Mouse (Mus musculus): ENCODE measurements at regions not wholly inside any gene's neighbourhood (a gene's known extent, or its start where the extent isn't known, plus 50 kb on each side); places are given as distances from the start of the nearest gene placed in this dataset.

DNA sequence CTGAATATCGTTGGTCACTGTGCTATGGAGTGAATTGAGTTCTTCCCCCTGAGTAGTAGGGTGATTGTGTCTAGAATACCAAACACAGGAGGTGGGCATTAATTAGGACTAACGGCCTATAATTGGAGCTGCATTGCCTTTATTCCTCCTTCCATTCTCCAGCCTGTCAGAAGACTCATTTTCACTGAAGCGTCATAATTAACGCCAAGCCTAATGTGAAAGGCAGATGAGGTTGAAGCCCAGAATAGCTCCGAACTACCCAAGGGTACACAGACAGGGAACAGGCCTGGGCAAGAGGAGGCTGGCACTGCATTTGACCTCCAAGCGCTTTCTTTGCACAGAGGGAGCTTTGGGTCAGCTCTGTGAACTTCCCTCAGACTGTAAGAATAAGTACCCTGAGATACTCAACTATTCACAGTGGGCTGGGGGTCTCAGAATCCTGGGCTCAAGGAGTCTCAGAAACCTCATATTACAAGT is 386.5 kb downstream of the Brinp2 start:
- DNase-seq, result no peak

- DNase-seq, result no peak
Observed at GRCm38 (mm10) chr1:157973373-157974232, 382.5 kb downstream of the Brinp2 start.

DNA sequence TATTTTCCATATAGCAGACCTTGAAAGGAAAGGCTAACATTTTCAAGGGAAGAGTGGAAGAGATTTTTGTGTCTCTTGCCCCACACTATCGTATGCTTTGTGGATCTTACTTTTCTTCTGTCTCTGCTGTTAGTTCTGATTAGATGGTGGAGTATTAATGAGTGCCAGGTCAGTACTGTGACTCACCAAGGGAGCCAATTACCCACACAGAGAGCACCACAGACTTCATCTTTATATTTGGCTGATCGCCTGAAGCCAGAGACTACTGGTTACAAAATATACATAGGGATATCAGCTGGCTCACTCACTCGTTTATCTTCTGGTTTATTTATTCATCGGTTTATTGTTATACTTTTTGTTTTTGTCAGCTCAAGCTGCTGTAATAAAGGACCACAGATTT is 381.5 kb downstream of the Brinp2 start:
- DNase-seq, result no peak

DNA sequence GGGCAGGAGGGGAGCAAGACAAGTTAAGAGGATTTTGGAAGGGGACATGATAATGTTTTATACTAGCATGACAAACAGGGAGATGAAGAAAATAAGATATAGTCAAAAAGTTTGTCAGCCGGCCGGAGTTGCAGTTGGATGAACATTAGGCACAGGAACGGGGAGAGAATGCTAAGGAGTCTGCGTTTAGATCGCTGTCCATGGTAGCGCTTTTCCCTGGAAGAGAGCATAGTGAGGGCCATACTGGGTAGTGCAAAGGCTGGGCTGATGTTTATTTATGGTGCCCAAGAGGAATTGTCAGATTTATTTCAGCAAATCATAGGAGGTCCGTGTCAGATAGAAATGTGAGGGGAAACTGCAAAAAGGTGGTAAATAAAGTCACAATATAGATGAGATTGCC is 337.0 kb downstream of the Brinp2 start:
- no peak for DNase-seq

DNA sequence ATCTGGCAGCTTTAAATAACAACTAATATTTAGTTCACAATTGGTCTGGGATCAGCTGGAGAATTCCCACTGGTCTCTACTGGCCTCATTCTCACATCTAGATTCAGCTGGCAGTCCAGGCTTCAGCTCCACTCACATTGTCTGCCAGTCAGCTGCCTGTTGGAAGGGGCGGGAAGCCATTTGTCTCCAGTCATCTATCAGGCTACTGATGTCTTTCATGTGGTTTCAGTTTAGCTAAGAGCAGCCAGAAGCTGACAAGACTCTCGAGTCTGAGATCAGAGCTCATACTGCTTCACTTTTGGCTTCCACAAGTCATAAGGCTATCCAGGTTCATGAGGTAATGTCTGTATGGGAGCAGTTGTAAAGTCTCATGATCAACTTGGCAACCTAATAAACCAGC is 316.4 kb downstream of the Brinp2 start:
- DNase-seq, result no peak

DNA sequence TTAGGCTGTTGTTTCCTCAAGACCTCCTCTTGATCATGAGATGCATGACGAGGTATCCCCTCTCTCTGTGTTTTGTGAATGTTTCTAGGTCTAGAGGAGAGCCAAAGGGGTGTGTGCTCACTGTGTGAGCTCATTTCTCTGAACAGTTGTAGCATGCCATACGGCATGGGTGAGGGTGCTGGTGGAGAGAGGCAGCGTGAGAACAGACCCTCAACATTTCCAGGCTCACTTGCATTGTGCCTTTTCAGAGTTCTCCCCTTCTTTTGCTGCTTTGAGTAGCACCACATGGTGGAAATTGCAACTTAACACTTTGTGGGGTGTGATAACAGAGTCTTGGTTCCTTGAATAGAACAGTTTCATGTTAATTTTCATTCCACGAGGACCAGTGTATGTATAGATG is 315.8 kb downstream of the Brinp2 start:
- DNase-seq, result no peak

GRCm38 (mm10) chr1:158052644-158053043 is 303.5 kb downstream of the Brinp2 start:
- DNase-seq, result no peak

DNA sequence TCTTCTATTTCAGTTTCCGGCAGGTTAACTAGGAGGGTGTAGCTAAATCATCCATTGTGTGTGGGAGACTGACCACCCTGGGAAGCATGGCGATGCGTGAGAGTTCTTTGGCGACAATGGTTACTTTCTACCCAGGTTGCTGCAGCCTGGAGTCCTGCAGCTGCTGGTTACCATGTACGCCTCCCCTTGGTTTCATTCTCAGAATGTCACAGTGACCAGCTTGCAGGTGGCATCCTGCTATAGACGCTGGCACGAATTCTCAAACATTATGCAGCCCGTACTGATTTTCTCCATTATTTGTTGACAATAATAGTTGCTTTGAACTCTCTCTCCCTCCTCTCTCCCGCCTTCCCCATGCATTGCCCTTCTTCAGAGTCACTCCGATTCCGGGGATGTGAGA is 301.2 kb downstream of the Brinp2 start:
- DNase-seq, result no peak

DNA sequence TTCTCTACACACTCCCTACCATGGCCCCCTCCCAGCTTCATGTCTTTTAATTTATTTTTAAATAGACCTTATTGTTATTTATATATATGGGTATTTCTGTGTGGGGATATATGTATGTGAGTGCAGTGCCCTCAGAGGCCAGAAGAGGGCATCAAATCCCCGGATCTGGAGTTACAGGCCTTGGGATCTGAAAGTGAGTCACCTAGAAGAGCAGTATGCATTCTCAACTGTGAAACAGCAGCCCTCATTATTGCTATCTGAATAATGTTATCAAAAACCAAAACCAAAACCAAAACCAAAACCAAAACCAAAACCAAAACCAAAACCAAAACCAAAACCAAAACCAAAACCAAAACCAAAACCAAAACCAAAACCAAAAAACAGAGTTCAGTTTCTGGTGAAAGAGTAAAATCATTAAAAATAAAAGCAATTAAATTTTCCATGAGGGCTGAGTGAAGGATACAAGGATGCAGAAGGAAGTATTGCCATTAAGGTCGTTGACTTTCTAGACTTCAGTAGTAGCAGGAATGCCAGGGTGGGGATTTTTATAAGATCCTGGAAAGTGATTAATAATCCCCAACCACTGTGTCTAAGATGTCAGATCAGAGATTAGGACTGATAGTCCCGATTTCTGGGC is 299.0 kb downstream of the Brinp2 start:
- DNase-seq, result no peak

DNA sequence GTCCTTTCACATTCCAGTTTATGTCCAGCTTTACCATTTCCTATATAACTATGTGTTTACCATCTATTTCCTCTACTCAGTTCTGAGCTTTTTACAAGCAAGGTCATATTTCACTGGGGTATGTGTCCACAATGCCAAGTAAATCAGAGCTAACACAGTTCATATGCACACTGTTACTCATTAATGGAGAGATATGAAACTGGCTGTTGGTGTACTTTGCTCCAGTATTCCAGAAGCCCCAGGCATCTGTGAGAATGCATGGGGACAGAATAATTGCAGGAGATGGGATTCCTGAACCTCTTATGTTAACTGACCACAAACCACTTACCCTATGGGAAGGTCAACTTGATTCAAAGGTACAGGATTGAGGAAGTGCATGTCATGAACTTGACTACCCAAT is 298.3 kb downstream of the Brinp2 start:
- no peak for DNase-seq

DNA sequence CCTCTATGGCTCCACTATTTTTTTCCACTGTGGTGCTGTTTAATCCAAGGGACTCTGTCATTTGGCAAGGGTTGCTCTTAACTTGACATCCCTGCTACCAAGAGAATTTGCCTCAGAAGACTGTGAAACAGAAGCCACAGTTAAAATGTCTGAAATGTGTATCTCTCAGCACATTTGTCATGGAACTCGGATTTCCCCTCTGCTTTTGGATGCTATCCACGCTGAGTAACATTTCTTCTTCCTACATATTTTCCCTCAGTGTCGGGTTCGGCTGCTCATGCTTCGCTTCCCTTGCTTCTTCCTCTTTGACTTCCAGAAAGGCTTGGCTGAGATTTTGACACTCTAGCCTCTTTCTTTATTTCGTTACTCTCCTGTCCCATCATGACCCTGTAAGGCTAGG is 294.1 kb downstream of the Brinp2 start:
- no peak for DNase-seq

GRCm38 (mm10) chr1:158082181-158082580 is 273.9 kb downstream of the Brinp2 start:
- no peak for DNase-seq

DNA sequence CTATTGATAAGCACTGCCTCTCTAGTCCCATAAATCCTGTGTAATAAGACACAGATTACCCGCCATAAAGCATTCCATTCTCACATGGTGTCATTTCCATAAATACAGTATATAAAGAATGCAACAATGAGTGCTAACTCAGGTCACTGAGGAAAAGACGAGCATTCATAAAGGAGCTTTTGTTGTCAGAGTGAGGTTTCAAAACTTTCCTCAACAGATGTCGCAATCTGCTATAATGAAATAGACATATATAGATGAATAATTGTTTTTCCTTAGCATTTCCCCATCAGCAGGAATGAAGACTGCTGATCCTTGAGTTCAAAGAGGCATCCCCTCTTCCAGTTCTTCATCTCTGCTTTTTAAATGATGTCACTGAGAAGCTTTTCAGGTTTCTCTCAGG is 270.3 kb downstream of the Brinp2 start:
- no peak for DNase-seq

GRCm38 (mm10) chr1:158097500-158097899 is 258.6 kb downstream of the Brinp2 start:
- no peak for DNase-seq

DNA sequence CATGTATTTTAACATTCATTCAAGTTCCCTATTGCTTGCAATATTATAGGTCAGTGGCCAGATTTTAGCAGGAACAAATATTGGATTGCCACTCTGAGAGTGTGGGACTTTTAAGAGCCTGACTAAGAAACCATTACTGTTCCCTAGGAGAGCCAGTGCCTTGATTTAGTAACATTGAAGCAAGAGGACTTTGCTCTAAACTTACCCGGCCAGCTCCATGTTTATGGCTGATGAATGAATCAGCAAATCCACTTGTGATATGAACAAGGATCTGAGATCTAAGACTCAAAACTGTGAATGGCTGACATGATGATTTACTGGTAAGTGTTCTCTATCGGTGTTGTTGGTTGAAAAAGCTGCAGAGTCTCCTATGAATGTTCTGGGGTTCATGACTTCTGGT is 236.4 kb downstream of the Brinp2 start:
- DNase-seq, result no peak

DNA sequence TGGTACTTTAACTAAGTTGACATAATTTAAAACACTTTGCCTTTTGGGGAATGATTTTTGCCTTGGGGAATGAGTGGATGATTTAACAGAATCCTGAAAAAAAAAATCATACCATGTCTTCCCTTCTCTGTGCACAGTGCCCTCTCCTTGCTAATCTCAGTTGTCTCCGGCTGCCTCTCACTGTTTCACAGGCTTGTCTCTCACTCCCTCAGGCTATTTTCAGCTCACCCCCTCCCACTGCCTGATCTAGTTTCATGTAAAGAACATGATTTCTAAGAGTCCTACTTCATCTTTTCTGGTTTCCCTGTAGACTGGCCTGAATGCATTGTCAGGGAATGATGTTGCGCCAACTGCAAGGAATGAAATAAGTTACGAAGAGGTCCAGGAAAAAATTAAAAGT is 231.2 kb downstream of the Brinp2 start:
- no peak for DNase-seq

DNA sequence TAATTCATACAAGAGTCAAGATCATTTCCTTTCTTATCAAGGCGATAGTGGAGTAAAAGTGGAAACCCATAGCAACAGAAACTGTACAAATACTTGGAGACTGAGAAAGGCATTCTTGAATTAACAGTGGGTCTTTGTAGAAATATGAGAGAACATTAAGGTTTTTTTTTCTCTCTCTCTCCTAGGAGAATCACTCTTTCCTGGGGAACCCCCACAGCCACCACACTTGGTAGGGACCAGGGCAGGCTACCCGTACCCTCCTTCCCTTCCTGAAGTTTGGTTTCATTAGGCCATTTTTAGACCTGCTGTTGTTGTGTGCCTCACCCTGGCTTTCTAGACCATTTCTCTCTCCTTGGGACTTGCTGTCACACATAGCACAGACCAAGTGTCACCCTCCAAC is 229.9 kb downstream of the Brinp2 start:
- DNase-seq, result no peak

DNA sequence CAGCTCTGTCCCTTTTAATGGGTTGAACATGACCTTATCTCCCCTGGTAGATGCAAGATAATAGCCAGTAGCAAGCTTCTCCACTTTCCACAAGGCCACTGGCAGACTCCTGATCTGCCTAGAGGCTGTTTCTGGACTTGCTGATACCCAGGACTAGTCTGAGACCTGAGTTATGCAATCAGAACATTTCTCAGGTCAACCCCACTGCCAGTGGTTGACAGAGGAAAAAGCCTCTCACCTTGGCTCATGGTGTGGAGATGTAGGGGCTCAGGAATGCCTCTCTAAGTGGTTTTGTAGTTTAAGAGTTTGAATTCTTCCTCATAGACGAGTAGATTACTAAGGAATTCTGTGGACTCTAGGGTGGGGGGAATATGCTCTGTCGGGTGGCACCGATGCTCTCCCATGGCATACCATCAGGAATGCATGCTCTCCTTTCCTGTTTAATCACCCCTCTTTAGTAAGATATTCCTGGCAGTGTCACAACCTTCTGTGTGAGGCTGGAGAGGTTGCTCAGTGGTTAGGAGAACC is 226.8 kb downstream of the Brinp2 start:
- DNase-seq, result no peak

GRCm38 (mm10) chr1:158147525-158147924 is 208.6 kb downstream of the Brinp2 start:
- DNase-seq, result no peak

GRCm38 (mm10) chr1:158148035-158148434 is 208.1 kb downstream of the Brinp2 start:
- no peak for DNase-seq

DNA sequence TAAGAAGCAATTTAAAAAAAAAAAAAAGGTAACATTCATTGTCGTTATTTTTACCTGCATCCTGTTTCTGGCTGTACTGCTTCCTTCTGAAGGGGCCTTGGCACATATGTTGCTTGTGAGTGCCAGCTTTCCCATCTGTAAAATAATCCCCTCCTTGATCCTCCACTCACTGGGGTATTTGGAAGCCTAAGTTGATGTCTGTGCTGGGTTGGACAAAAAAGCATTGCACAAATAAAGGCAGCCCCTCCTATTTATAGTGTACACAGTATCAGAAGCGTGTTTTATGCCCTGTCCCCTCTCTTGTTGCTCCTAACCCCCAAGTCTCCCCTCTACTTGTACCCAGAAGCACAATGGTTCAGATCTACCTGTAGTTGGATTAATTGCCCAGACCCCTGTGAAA is 195.0 kb downstream of the Brinp2 start:
- DNase-seq, result no peak

DNA sequence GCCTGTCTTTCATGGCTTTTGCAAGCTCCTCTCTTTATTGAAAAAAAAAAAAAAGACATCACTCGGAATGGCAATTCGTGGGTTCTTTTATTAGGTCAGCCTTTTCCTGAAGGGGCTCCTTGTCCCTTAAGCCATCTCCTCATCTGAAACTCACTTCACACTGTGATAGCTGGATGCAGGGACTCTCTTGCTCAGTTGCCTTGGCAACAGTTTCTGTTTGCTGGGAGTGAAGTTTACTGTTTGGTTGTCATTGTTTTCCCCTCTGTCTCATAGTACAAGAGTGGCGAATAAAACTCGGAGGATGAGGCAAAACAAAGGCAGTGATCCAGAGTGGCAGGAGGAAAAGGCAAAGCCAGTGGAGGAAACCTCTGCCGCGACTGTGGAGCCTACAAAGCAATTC is 194.6 kb downstream of the Brinp2 start:
- DNase-seq, result no peak

DNA sequence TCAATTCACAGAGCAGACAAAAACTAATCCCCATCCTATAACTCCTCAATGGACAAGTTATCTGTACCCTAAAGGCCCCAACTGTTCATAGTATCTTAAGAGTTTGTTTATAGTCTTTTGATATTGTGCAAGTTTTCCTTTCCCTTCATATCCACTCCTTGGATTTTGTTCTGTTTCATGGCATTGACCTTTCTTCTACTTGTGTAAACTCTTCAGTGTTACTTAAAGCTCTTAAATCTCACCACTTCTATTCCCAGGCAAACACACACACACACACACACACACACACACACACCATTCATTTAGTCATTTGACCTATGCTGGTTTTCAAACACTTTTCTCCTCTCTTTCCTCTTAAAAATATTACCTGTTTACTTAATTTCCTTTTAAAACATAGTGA is 192.7 kb downstream of the Brinp2 start:
- DNase-seq, result no peak

DNA sequence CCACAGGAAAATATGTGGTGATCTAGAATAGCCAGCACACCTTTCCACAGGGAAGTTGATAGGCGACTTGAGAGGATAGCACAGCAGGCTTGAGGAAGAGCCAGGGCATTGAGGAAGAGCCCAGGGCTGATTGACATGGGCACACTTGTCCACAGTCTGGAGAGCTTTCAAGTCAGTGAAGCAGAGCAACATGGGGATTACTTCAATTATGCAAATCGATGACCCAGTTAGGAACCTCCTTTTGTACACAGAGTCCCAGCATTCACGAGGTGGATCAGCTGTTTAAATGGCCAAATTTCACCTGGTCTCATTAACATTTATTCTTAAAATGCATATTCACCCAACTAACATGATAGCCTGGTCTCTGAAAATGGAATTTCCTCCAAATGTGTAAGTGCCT is 186.1 kb downstream of the Brinp2 start:
- no peak for DNase-seq

All from lung, adult 18-20 months (tissue).